8 mouse cellular contexts compared by ENCODE assay signal in the genomic region with DNA sequence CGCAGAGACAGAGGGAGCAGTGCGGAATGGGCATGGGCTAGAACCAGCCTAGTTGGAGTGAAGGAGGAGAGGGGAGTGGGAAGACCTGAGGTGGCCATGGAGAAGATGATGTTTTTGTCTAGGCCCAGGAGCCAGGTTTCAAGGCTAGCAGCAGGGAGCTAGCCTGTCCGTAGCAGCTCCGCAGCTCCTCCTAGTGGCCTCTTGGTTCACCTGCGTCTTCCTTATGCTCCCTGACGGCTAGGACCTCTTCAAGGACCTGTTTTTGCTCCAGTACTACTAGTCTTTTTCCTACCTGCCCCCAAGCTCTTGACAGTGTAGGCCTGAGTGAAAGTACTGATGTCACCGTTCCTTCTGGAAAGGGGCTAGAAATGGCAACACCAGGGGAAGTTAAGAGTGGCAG. TPM values are rescaled to one million over a fixed set of nuclear protein-coding genes. Genes with fewer than 3 reads are reported as not detected.
DNase-seq lines count a peak whose midpoint lies in the region; ATAC-seq and TF ChIP-seq lines count a peak whose summit lies in the region.
"Had no signal": no experiment of that assay in that cellular context is flagged by ENCODE, and none has a peak within 500 bp of the region (broad histone marks: within the 10 kb centered on the region; RNA-seq: fewer than 3 reads in every experiment).

No protein-coding gene starts in this region.

- H3K36me3 ChIP-seq in embryonic facial prominence, embryonic 14.5 days (ENCODE audit: control insufficient read depth, insufficient read depth, low read length), result no peaks in the 10 kb centered on the region

- no peaks in the 10 kb centered on the region for H3K4me1 ChIP-seq in bone marrow macrophage, adult 2 months (ENCODE audit: control insufficient read depth, insufficient read depth, low read length)
- no peaks in the 10 kb centered on the region for H3K4me1 ChIP-seq in embryonic facial prominence, embryonic 14.5 days (ENCODE audit: control insufficient read depth, insufficient read depth, low read length)

- H3K9ac ChIP-seq in embryonic facial prominence, embryonic 14.5 days (ENCODE audit: low read depth, low read length), result no peak overlapping the region

- H3K27me3 ChIP-seq in embryonic facial prominence, embryonic 14.5 days (replicated peaks; ENCODE audit: control insufficient read depth, insufficient read depth, low read length), result peaks cover 50% of the 10 kb centered on the region

- peak; percentile 86 for TF ChIP-seq CTCF in bone marrow macrophage, adult 2 months (IDR thresholded peaks at IDR 0.05; ENCODE audit: low read depth, low read length)

- DNase-seq in MN1 (ENCODE audit: low spot score), result peak; percentile 82
- DNase-seq in embryonic facial prominence, embryonic 14.5 days (ENCODE audit: low spot score), result peak; percentile 85
- peak; percentile 82 for DNase-seq in heart, postnatal 4 days
- DNase-seq in layer of hippocampus, postnatal 36 days, result peak; percentile 69 to 77
- peak; percentile 71 for DNase-seq in skeletal muscle tissue, adult 2 months (ENCODE audit: low read depth, low spot score)

- H3K9me3 ChIP-seq in embryonic facial prominence, embryonic 14.5 days (ENCODE audit: control insufficient read depth, low read length), result 0 out of 2 replicates have a peak, but pooled peaks cover 5% of the 10 kb centered on the region

- WGBS in embryonic facial prominence, embryonic 14.5 days, result 17% methylated on average over 7 of the region's 7 CpGs

- no peak overlapping the region for H3K4me3 ChIP-seq in bone marrow macrophage, adult 2 months (ENCODE audit: insufficient read depth, low read length)
- H3K4me3 ChIP-seq in embryonic facial prominence, embryonic 14.5 days (ENCODE audit: low read depth, low read length), result no peak overlapping the region

- peak; percentile 45; the same call in 1 of the 2 replicates for ATAC-seq in embryonic facial prominence, embryonic 14.5 days (ENCODE audit: low read depth)
- peak; percentile 80 for ATAC-seq in megakaryocyte-erythroid progenitor cell, adult 5-6 weeks (replicated peaks; ENCODE audit: low FRiP score, low TSS enrichment, poor library complexity, severe bottlenecking)

- TF ChIP-seq POLR2A in bone marrow macrophage, adult 2 months (IDR thresholded peaks at IDR 0.05; ENCODE audit: borderline replicate concordance, low read depth, low read length), result no peak

- no peak overlapping the region for H3K27ac ChIP-seq in bone marrow macrophage, adult 2 months (ENCODE audit: insufficient read depth, low read depth, low read length)
- H3K27ac ChIP-seq in embryonic facial prominence, embryonic 14.5 days (replicated peaks; ENCODE audit: low read depth, low read length), result no peak overlapping the region
- H3K27ac ChIP-seq: macrophage had no signal

- H3K4me2 ChIP-seq in embryonic facial prominence, embryonic 14.5 days (ENCODE audit: low read depth, low read length), result no peak overlapping the region

RNA-seq across cellular contexts. Expression of a gene that starts 4.4 kb away (rescaled TPM):
- polyA plus RNA-seq in bone marrow macrophage, adult 2 months (2012; ENCODE audit: insufficient read depth, insufficient read length, missing spikeins), result 1.8 and 2.2 TPM in 2 replicates
- polyA plus RNA-seq in embryonic facial prominence, embryonic 14.5 days (2014; fragmentation: Nextera tagmentation; extraction: Ambion mirVana), result 0.06 TPM in 1 of 2 replicates, not detected in the other
- not detected for total RNA-seq in heart, postnatal 4 days (2021)
- total RNA-seq in layer of hippocampus, postnatal 36 days (2021), result 10 to 100 TPM; 63.6 to 66.8 TPM
- total RNA-seq in megakaryocyte-erythroid progenitor cell, adult 5-6 weeks (2014; fragmentation: Nextera tagmentation), result not detected in 2 replicates
- total RNA-seq in megakaryocyte-erythroid progenitor cell, adult 5-6 weeks (2017), result not detected in 2 replicates

RNA-seq across cellular contexts. Expression of a gene that starts 16.3 kb away (rescaled TPM):
- polyA plus RNA-seq in bone marrow macrophage, adult 2 months (2012; ENCODE audit: insufficient read depth, insufficient read length, missing spikeins), result 52.3 and 58.4 TPM in 2 replicates
- 0.18 and 0.28 TPM in 2 replicates for polyA plus RNA-seq in embryonic facial prominence, embryonic 14.5 days (2014; fragmentation: Nextera tagmentation; extraction: Ambion mirVana)
- total RNA-seq in heart, postnatal 4 days (2021), result under 1 TPM; 0.11 to 0.14 TPM
- total RNA-seq in layer of hippocampus, postnatal 36 days (2021), result 10 to 100 TPM; 89.3 to 94.4 TPM
- not detected in 2 replicates for total RNA-seq in megakaryocyte-erythroid progenitor cell, adult 5-6 weeks (2014; fragmentation: Nextera tagmentation)
- 0.15 and 0.75 TPM in 2 replicates for total RNA-seq in megakaryocyte-erythroid progenitor cell, adult 5-6 weeks (2017)

RNA-seq across cellular contexts. Expression of a gene that starts 26.9 kb away (rescaled TPM):
- polyA plus RNA-seq in bone marrow macrophage, adult 2 months (2012; ENCODE audit: insufficient read depth, insufficient read length, missing spikeins), result 0.15 and 0.36 TPM in 2 replicates
- polyA plus RNA-seq in embryonic facial prominence, embryonic 14.5 days (2014; fragmentation: Nextera tagmentation; extraction: Ambion mirVana), result 5.6 and 6.2 TPM in 2 replicates
- 10 to 100 TPM; 81.9 to 82.8 TPM for total RNA-seq in heart, postnatal 4 days (2021)
- total RNA-seq in layer of hippocampus, postnatal 36 days (2021), result 100 to 1,000 TPM; 577 to 614 TPM
- not detected in 2 replicates for total RNA-seq in megakaryocyte-erythroid progenitor cell, adult 5-6 weeks (2014; fragmentation: Nextera tagmentation)
- not detected in 2 replicates for total RNA-seq in megakaryocyte-erythroid progenitor cell, adult 5-6 weeks (2017)
- polyA plus RNA-seq: macrophage had no signal

RNA-seq across cellular contexts. Expression of a gene that starts 51.6 kb away (rescaled TPM):
- 14.3 and 15.4 TPM in 2 replicates for polyA plus RNA-seq in bone marrow macrophage, adult 2 months (2012; ENCODE audit: insufficient read depth, insufficient read length, missing spikeins)
- polyA plus RNA-seq in embryonic facial prominence, embryonic 14.5 days (2014; fragmentation: Nextera tagmentation; extraction: Ambion mirVana), result 6.9 and 7.2 TPM in 2 replicates
- 10 to 100 TPM; 10.1 to 11.4 TPM for total RNA-seq in heart, postnatal 4 days (2021)
- total RNA-seq in layer of hippocampus, postnatal 36 days (2021), result 1 to 10 TPM; 9.1 TPM
- 12.9 and 18.2 TPM in 2 replicates for total RNA-seq in megakaryocyte-erythroid progenitor cell, adult 5-6 weeks (2014; fragmentation: Nextera tagmentation)
- total RNA-seq in megakaryocyte-erythroid progenitor cell, adult 5-6 weeks (2017), result 16.4 and 16.8 TPM in 2 replicates

Comparison
In these comparisons a context has a peak if more than half of its experiments do, and no peak if none do; other contexts are left out.
1. RNA of a gene that starts 4.4 kb away (total RNA-seq): 63.6 to 66.8 TPM in layer of hippocampus, postnatal 36 days; not detected in heart, postnatal 4 days and not detected in megakaryocyte-erythroid progenitor cell, adult 5-6 weeks; every median in the first group is over 10 times any median in the second.
2. RNA of a gene that starts 16.3 kb away (total RNA-seq): 89.3 to 94.4 TPM in layer of hippocampus, postnatal 36 days; 0.15 to 0.75 TPM in megakaryocyte-erythroid progenitor cell, adult 5-6 weeks and 0.11 to 0.14 TPM in heart, postnatal 4 days; every median in the first group is over 10 times any median in the second.
3. RNA of a gene that starts 26.9 kb away (total RNA-seq): 577 to 614 TPM in layer of hippocampus, postnatal 36 days and 81.9 to 82.8 TPM in heart, postnatal 4 days; not detected in megakaryocyte-erythroid progenitor cell, adult 5-6 weeks; every median in the first group is over 10 times any median in the second.
4. Peak in every context shown above with its lines, with median percentiles within 50 percentile points of each other: DNase-seq.